Mouse (Mus musculus) cerebellum, postnatal 10 days (tissue): ENCODE results near the gene 2010111I01Rik.

ENCODE experiments used
- DNase-seq, 2 experiments: peaks; one replicate each; pipeline ENCODE4 v3.0.0; 2021; ENCODE audit warnings: mixed read lengths in 2 of 2

Gene 2010111I01Rik

DNA sequence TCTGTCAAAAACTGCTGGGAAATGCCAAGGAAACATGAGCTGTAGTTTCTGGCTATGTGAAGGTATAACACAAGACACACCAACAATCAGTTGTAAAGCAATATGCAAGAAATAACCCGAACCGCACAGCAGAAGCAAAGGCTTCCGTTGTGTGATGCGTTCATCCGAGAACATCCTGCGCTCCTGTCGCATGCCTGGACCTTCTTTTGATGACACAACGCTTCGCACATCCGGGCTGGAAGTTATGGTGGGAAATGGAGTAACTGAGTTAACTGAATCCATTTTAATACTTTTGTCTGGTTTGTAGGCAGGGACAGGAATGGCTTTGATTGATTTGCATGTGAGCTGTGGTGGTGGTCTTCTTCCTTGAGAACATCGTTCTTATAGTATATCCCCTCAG, 282.9 kb downstream of the 2010111I01Rik start:
- DNase-seq, result no peak

DNA sequence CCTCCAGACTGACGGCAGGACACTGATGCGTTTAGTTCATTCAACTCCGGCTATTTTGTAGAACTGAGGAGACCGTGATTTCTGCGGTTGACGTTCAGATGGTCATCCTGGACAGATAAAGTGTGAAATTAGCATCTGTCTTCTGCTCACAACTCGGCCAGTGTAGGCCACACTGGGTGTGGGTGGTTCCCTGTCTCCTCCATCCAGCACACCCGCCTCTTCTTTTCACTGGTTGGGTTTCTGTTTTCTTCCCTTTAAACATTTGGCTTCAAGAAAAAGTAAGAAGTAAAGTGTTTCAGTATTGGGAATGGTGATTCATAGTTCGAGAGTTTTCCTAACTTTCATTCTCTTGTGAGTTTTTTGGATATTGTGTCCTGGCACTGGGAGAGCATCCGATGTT, 283.6 kb downstream of the 2010111I01Rik start:
- no peak for DNase-seq

DNA sequence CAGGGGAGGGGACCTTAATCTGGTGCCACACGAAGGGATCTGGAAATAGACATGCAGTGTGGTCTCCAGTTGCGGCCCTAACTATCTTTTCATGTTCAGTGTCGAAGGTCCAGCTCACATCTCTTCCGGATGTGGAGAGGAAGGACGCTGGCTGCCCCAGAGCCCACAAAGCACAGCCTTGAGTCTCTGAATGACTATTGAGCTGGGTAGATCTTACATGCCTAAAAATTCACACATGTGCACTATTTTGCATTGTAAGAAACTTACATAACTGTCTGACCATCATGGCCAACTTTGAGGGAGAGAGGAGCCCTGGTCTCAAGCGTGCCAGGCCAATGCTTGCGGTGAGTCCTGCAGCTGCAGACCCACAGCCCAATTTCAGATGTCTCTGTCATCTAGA, 284.5 kb downstream of the 2010111I01Rik start:
- DNase-seq, result no peak

DNA sequence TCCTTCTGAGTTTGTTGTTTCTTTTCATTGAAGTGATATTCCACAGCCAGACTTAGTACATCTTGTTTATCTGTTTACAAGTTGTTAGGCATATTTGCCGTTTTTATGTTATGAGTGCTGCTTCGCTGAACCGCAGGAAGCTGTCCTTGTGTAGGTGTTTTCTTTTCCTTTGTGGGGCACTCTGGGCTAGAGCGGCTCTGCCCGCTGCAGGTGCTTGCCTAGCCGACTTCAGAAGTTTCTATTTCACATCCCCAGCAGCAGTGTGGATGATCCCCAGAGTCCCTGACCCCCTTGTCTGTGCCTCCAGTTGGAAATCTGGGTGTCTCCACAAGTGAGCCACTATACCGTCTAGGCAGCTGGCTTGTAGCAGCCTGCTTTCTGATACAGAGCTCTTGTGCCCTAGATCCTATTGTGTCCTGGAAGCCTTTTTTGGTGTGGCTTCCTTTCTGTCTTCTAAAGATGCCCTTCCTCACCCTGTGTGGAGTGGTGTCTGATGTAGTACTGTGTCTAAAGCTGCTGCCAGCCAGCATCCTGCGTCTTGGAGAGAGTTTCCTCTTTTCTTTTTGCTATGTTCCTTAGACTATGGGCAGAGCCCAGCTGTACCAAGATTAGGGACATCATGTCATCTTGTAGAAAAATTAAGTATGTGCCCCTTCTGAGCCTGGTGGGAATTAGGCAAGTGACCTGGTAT, 285.2 kb downstream of the 2010111I01Rik start:
- DNase-seq, result no peak

DNA sequence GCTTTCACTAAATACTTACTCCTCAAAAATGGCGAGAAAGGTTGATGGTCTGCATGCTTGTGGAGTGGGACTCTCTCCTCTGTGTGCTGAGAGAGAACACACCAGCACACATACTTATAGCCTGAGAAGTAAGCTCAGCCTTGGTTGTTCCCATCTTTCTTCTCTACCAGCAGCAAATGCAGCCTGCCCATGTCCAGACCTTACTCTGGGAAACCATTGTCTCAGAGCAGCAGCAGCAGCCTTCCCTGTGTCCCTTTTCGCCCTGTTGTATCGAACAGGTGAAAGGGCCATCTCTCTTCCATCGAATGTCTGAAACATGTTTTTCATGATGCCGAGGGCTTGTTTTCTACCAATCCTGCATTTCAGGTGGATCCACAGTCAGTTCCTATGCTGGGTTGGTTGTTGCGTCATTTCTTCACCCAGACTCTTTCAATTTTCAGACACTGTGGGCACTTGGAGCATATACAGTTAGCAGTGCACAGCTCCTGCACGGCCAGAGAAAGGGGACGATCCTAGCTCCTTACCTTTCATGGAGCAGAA, 285.8 kb downstream of the 2010111I01Rik start:
- no peak for DNase-seq

DNA sequence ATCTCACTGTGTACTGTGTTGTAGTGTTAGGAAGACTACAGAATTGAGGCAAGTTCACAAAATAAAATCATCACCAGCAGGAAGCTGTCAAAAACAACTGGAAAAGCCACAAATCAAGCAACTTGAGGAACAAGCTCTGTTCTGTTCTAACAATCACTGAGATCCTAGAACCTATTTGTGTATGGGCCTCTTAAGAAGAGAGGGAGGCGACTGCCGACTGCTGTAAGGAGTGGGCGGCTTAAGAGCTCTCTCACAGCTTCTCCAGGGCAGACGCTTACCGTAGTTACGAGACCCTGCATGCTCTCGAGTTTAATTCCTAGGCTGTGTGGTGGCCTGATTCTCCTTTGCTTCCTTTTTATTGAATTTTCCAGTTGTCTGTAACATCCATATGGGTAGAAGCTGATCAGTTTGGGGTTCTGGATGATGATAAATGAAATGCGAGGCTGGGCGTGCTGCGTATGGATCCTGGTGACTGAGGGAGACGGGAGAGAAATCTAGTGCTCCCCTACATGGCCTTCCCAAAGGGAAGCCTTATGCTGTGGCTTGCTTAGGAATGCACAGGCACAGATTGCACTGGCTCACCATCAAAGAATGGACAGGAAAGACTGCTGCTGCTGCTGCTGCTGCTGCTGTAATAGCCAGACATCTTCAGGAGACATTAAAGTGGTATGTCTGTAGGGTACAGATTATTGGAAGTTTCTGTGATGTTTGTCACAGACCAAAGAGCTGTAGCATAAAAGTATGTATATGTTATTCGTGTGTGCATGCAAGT, 286.6 kb downstream of the 2010111I01Rik start:
- DNase-seq, result no peak

DNA sequence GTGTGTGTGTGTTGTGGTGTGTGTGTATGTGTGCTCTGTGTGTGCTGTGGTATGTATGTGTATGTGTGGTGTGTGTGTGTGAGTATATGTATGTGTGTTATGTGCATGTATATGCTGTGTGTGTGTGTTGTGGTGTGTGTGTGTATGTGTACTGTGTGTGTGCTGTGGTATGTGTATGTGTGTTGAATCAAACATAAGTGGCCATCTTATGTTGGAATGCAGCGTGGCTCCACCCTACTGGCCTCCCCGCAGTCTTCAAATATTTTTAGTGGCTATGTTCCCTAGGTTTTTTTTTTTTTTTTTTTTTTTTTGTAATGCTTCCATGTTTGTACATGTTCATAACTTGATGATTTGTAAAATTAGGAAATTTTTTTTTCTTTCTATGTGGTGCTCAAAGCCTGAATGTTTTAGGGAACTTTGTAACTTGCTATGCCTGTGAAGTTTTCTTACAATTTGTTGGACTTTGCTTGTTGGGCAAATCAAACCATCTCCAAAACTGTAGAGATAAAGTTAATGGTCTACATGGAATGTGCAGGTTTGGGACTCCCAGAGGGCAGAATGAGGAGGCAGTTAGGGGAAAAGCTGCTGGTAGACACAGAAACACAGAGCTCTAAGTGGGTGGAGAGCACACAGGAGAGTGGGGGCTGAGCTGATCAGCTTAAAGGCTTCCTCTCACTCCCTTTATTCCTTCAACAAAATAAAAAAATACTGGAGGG, 287.8 kb downstream of the 2010111I01Rik start:
- no peak for DNase-seq

DNA sequence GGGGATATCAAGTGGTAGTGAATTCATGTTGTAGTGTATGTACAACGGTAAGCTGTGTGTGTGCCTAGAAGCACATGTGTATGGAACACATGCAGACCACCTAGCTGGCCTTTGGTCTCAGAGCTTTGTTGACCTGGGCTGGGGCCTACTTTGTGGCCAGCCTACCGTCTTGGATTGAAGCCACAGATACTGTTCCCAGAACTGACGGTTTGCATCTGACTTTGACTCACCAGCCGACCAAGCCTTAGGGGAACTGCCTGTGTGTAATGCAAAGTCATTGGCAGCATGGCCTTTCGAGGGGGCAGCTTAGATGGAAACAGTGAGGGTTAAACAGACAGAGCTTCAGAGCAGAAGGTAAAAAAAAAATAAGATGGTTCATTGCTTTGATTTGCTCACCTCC, 288.5 kb downstream of the 2010111I01Rik start:
- no peak for DNase-seq

DNA sequence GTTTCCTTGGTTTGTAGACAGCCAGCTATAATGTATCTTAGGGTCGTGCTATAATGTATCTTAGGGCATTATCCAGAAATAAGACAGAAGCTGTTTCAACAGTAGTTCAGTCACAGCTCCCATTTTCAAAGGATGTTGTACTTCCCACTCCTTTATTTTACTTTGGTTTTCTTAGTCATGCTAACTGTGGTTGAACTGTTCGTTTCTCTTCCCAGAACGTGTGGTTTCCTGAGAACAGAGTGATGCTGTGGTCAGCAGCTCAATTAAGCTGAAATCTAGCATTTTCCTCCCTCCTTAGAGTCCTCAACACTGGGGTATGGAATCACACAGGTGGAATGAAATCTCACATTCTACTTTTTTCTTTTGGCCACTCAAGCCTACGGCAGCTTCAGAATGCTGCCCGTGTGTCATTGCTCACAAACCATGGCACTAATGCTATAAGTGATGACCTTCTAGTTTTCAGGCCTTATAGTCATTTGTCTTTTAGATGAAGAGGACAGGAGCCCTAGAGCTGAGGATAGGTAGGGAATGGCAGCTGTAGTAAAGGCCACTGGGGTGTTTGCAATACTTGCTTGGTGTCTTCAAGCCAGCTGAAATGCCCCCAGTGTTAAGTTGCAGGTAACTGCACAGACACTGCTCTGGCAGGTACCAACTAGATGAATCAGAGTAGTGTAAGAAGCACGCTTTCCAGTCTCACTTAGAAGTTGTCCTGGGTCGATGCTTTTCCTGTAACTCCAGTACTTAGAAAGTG, 289.4 kb downstream of the 2010111I01Rik start:
- DNase-seq, result no peak

DNA sequence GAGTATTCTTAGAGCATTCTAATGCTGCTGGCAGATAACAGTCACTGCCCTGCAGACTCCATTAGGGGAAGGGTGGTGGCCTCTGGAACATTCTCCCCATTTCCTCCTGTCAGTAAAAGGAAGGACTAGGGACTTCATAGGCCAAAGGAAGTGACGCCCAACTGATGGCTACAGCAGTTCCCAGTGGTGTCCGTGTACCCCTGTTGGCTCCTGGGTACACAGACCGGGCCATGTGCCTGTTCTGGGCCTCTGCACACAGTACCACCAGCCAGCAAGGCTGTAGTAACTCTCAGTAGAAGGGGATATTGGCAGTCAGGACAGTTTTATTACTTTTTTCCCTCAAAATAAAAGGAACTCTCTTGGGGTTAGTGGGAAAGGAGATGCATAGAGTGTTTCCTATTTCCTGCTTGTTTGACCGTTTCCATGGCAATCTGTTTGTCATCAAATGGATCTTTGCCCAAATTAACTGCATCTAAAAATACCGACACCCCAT, 290.9 kb downstream of the 2010111I01Rik start:
- no peak for DNase-seq

DNA sequence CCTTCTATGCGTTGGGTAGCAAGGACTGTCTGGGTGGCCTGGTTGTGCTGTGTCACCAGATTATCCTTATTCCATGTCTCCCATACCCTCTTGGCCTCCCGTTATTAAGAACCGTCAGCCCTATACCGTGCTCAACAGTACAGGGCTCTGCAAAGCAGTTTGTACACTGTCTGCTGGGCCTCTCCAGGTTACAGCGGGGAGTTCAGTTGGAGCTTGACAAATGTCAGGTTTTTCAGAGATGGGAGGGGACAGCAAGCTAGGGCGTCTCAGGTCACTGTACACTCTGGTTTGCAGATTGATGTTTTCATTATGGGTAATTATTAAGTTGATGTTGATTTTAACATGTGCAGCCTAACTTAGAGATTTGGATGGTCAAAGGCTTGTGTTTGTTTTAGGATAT, 291.5 kb downstream of the 2010111I01Rik start:
- no peak for DNase-seq

DNA sequence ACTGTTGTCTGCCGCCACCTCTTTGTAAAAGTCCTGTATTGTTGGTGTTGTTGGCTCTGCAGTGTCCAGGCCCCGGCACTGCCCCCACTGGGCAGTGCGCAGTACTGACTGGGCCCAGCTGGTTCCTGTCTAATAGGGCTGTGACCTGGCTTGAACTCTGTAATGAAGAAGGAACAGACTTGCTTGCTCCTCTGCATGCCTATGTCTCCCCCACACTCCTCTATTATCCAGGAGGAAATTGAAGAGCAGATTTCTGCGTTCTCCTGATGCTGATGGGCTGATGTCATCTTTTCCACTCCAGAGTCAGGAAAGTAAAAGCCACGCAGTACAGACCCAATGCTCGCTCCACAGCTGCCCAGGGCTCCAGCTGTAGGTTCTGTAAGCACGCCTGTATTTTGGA, 292.1 kb downstream of the 2010111I01Rik start:
- DNase-seq, result peak in 1 of 2 experiments; percentile 29

DNA sequence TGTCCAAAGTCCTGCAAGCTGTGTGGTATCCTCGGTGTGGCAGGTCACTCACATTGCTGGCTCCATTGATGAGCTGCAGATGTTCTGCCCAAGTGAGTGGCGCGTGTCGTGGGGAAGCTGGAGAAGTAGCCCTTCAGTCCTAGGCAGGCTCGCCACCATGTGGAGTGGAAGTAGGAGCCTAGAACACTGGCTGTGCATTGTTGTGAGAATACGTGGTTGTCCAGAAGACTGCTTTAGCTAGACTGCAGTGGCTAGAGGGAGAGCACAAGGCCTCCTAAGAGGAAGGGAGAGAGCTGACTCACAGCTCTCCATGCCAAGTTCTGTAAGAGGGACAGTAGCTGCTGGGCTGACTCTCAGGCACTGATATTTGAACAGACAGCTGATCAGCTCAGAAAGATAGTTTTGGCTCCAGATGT, 293.5 kb downstream of the 2010111I01Rik start:
- DNase-seq, result no peak

DNA sequence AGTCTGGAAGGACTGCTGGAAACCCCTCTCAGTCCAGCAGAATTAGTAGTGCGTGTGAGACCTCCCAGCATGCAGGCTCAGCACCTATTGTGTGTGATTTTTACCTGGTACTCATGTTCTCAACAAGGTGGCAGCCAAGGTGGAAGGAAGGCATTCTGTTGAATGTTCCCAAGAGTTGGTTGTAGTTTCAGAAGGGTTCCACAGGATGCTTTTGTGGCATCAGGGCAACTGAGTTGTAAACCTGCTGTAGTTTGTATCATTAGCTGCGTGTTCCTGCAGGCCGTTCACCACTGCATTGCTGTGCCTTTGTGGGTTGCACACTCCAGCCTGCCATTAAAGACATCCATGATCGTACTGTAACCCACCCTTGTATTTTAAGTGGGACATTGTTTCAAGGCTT, 294.0 kb downstream of the 2010111I01Rik start:
- no peak for DNase-seq

DNA sequence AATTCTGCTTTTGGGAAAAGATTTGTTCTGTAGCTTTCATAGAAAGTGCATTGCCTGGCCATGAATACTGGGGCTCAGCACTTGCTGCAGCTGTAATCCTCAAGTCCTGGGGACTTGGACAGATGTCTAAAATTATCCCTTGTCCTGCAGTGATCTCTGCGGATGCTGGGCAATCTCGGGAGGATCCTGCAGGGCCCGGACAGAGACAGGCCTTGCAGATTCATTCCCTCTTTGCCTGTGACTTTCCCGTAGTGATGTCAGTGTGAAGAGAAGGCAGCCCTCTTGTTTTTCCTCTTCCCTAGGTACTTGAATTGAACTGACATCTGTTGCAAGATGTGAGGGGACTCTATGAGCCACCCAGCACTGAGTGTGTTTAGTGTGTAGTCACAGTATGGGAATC, 295.4 kb downstream of the 2010111I01Rik start:
- DNase-seq, result no peak

DNA sequence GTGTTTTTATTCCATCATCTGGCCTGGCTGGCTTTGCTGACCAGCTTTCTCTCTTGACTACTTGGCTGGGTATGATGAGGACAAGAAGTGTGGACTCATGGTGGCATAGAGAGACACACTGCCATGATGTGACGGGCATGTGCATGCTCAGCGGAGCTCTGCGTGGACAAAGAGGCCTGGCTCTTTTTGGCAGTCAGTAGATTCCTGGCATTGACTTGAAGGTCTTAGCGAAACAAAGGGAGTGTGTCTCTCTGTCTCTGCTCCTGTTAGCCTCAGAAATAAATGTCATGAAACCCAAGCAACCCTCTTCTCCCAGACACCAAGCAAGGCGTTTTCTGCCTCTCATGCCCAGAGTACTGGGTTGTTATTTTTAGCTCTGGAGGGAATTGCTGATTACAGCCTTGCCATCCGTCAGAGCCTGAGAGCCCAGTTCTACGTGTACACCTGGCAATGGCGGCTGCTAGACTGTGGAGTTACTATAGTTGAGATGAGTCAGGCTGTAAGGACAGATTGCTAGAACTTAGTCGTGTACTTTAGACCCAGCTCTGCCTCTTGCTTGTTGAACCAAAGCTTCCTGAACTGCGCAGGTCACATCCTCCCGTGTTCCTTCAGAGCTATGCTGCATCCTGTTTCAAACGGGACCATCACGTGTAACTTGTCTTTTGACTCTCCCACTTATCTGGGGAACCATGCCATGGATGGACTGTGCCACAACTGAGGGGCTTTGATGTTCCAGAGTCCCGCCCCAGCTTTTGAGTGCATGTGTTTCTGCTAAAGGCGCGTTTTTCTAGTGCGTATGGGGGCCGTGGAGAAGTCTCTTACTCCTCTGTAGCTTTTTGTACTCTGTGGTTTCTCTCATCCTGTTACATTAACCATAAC, 296.3 kb downstream of the 2010111I01Rik start:
- DNase-seq, result peak; percentile 47 to 50

DNA sequence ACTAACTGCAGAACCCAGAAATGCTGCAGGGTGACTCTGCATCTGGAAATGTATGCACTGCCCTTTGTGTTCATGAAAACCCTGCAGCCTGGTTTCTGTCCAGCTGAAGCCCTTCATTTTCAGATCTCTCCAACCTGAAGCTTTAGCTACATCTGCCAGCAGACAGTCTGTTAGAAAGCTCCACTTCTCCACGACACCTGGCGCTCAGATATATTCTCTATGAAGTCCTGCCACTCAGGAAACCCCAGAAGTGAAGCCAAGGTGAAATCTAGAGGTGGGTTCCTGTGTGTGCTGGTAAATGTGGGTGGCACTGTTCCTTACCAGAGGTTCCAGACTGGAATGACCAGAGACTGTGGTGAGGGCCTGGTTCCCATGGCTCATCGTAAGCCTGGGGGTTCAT, 297.0 kb downstream of the 2010111I01Rik start:
- no peak for DNase-seq

DNA sequence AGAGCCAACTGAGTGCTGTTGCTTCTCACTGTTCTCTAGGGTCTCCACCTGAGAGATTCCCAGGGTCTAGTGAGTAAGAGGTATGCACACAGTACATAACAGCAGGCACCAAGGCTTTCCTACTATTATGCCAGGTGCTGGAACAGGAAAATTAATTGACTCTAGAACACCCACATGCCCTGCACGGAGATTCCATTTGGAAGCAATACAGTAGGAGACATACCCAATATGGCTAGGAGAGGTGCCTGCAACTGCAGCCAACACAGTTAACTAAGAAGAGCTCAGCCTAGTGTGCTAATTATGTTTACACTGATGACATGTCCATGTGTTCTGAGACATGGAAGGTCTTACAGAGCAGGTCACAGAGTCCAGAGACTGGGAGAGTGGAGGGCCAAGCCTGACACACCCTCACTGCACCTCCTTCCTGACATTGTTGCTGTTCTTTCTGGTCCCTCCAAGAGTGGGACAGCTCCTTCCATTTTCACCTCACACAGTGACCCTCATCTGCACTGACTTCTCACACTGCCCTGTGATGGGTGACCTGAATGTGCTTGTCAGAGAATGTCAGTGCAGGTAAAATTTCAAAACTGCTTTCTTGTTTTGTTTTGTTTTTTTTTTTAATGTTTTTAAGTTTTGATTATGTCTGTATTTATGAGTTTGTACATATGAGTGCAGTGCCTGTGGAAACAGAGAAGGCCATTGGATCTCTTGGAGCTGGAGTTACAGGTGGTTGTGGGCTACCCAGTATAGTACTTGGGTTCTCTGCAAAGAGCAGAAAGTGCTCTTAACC, 297.7 kb downstream of the 2010111I01Rik start:
- no peak for DNase-seq

DNA sequence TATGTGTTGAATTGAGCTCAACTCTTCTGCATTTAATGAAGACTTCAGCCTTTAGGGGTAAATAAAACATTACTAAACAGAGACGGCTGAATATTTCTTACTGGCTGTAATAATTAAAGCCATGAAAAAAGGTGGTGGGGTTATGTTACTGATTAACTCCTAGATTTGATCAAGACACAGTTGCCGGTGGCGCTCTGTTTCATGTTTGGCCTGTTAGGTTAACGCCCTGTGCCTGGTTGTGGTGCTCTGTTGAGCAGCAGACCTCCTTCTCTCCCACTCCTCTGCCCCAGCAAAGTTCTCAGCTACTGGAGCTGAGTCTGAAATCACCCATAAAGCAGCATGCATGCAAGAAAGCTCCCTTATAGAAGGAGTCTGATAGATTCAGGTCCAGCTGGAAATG, 303.7 kb downstream of the 2010111I01Rik start:
- no peak for DNase-seq

DNA sequence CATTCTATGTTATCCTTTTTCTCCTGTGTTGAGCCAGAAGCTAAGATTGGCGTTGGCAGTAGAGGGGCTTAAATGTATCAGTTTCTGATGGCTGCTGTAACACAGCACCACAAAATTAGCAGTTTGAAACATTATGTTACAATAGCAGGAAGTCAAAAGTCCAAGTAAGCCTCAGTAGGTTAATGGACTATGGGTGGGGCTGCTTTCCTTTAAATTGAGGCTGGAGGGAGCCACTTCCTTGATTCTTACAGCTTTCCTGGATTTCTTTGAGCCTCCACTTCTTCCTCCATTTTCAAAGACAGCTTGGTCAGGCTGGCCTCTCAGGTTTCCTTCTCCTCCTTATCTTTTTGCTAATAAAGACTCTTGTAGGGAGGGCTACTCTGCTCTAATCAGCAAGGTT, 304.1 kb downstream of the 2010111I01Rik start:
- DNase-seq, result no peak

DNA sequence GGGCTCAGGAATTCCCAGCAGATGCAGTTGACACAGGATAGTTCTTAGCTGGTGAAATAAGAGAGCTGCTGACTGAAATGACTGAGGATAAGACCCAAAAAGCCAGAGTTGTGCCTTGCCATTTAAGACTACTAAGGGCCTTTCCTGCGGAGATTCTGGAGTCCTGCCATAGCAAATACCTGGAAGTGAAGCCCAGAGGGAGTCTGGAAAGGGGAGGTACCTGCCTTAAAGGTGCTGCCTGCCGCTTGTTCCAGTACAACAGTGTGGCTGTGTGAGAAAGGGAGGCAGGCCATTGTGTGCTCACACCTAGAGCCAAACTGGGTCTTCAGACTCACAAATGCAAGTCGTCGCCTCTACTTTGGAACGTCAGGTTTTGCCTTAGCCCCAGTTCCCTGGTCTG, 305.5 kb downstream of the 2010111I01Rik start:
- DNase-seq, result no peak
